Mouse (Mus musculus): ENCODE measurements around the gene Nkg7.

Gene Nkg7

DNA sequence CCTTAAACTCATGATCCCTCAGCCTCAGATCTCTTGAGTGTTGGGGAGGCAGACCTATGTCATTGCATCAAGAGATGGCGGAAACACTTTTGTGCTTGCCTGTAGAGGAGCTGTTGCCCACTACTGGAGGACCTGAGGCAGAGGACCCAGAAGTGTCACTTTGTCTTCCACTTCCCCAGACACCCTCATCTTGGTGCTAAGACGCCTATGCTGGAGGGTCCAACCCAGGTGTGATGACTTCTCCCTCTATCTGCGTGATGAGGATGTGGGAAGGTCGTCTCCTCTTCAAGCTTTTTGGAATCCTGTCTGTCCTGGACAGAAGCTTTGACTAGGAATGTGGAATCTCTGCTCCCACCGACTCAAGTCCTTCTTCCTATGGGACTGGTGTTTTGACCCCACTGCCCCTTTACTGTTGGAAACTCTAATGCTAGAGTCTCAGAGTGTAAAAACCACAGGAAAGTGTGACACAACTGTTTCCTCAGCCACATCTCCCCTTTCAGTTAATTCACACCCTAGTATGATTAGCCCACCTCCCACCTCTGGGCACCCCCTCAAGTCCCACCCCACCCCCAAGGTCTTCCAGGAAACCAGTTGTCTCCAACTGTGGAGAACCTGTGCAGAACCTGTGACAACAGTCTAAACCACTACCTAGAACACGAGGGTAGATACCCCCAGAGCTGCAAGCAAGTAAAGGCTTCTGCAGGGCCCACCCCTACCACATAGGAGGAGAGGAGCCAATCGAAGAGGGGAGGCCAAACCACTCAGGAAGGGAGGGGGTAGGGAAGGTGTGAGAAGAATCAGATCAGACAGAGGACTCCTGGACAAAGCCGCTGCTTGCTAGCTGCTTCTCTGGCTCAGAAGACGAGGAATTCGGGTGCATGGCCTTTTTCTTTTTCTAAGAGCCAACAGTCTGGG, at the start of gene Nkg7:
Nkg7 (plus strand) TSS at position 733 of the 915 bp plus-strand sequence.
- in situ Hi-C loops (cut with MboI, MseI): no loop called here

DNA sequence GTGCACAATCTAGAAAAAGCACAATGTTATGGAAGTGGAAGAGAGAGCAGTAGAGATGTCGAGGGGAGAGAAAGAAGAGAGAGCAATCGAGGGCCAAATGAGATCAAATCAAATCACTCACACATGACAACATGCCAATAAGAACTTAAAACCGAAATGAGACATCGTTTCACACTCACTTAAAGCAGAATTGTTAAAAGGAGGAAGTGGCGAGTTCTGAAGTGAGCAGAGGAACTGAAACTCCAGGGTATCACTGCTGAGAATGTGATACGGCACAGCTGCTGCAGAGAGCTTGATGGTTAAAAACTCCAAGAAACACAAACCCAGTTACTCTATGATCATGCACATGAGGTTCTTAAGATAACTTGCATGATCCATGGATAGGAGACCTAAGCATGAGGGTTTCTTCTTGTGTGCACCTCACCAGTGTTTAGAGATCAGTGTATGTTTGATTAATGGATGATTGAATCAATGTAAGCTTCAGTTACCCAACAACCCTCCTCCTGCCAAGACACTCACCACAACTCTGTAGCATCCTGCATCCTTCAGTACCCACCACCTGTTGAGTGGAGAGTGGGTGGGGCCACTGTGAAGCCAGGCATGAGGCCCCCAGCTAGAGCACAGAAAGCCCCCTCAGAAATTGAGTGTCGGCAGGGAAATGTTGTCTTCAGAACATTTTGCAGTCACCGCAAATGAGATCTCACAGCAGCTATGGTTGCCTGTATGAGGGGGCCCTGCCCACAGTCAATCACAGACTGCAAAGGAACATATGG, 44.3 kb upstream of the Nkg7 start:
- in situ Hi-C loops (cut with MboI, MseI): no loop called here

DNA sequence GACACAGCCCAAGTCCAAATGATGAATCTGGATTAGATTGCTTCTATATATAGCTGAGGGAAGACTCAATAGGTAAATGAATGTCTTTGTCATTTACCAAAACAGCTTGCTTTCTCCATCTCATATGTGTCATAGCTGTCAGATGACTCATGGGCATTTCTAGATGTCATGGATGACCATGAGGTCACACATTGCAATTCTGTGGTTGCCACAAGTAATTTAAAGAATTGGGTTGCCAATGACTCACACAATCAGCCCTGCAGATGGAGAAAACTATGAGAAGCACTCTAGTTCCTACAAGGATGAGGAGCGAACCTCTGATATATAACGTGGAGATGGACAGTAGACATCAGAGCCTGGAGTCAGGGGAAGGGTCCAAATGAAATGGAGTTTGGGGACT, 37.4 kb upstream of the Nkg7 start:
- in situ Hi-C loops (cut with MboI, MseI): no loop called here

DNA sequence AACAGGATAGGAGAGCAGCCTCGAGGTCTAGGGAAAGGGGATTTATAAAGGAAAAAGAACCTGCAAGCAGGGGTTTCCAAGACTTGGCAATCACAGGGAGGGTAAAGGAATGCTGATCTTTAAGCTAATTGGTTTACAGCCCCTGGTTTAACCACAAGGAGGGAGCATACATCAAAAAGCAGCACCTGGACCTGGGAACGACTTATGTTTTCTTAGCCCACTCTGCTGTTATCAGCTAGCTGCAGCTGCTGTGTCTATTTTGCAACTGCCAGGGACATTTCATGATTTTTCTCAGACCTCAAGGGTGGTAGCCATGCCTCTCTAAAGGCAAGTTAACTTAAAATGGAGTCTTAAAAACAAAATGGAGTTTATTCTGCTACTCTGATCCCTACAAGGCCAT, 34.2 kb upstream of the Nkg7 start:
- in situ Hi-C loops (cut with MboI, MseI): no loop called here

DNA sequence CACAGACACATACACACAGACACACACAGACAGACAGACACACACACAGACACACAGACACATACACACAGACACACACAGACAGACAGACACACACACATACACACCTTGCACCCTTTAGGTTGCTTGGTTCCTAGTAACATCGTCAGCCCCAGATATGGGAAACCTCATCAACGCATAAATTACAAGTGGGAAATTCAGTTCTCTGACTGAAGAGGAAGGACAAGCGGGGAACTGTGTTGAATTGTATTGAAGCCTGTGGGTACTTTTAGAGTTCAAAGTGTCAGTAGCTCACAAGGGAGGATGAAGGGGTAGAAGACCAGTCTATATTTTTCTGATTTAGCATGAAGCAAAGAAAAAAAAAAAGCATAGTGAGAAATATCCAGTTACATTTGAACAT, 29.3 kb upstream of the Nkg7 start:
- in situ Hi-C loops (cut with MboI, MseI): no loop called here

DNA sequence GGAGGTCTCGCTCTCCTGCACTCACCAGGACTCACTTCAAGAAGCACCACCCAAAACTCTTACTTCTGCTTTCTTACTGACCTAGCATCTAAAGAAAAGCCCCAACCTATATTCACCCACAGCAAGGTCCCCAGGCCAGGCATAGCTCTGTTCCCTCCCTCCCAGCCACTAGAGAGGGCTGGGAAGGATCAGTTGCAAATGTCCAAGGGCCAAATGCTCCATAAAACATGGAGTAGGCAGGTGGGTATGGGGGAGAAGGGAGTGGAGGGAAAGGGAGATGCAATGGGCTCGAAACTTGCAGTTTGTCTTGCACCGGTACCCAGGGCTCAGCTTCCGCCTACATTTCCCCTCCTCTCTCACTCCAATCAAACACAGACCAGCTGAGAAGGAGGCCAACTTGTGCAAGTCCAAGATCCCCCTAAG, 28.7 kb upstream of the Nkg7 start, which contains the start of gene Siglecg:
Siglecg (plus strand) TSS at position 74 of the 423 bp plus-strand sequence.
- in situ Hi-C loops (cut with MboI, MseI): no loop called here

DNA sequence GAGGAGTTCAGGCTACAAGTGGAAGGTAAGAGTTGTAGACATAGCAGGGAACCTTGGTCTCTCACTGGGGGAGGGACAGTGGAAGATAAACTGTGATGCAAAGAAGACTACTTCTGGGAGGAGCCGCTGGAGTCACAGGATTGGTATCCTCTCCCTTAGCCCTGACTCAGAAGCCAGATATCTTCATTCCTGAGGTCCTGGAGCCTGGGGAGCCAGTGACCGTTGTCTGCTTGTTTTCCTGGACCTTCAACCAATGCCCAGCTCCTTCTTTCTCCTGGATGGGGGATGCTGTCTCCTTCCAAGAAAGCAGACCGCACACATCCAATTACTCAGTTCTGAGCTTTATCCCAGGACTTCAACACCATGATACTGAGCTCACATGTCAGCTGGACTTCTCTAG, 27.8 kb upstream of the Nkg7 start:
- in situ Hi-C loops (cut with MboI, MseI): no loop called here

DNA sequence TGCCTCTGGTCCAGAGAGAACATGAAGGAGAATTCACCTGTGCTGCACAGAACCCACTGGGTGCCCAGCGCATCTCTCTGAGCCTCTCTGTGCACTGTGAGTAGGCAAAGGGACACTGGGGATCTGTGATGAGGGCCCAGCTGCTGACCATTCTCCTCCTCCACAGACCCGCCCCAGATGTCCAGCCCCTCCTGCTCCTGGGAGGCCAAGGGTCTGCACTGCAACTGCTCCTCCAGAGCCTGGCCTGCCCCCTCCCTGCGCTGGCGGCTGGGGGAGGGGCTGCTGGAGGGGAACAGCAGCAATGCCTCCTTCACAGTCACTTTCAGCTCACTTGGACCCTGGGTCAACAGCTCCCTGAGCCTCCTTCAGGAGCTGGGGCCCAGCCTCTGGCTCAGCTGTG, 25.1 kb upstream of the Nkg7 start:
- in situ Hi-C loops (cut with MboI, MseI): loop anchor here (5.0 kb wide), 1 partner anchor 1381 kb away; no protein-coding TSS in a partner anchor

DNA sequence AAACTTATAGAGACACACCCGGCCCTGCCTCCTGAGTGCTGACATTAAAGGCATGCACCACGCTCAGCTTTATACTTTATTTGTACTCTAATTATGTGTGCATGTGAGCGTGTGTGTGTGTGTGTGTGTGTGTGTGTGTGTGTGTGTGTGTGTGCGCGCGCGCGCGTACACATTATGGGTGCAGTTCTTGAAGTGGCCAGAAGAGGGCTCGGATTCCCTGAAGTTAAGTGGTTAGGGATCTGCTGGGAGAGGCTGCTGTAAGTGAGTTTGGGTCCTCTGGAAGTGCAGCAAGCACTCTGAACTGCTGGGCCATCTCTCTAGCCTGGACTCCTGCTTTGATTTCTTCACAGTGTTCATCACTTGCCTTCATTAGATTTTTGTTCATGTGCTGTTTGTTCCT, 19.6 kb upstream of the Nkg7 start:
- in situ Hi-C loops (cut with MboI, MseI): no loop called here

DNA sequence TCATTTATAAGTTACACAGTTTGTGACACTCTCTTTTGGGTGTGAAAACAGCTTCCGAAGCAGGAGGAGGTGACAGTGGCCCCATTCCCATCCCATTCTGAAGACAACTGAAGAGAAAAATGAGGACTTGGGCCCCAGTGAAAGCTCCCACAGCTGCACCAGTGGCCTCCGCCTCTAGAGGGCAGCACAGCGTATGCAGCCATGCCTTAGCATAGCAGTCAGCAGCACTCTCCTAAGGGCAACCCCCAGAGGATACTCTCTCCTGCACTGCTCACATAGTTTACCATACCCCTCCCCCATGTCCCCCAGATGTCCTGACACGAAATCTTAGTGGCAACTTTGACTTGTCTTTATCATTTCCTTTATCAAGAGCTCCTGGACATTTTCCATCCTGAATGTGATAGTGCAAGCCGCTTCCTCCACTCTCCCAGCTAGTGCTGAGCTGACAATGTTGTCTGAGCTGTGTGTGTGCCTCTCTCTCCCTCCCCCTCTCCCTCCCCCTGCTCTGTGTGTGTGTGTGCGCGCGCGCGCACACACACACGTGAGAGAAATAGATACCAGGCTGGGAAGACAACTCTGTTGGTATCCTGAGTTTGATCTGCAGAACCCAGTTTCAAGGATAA, 13.8 kb upstream of the Nkg7 start:
- in situ Hi-C loops (cut with MboI, MseI): no loop called here

DNA sequence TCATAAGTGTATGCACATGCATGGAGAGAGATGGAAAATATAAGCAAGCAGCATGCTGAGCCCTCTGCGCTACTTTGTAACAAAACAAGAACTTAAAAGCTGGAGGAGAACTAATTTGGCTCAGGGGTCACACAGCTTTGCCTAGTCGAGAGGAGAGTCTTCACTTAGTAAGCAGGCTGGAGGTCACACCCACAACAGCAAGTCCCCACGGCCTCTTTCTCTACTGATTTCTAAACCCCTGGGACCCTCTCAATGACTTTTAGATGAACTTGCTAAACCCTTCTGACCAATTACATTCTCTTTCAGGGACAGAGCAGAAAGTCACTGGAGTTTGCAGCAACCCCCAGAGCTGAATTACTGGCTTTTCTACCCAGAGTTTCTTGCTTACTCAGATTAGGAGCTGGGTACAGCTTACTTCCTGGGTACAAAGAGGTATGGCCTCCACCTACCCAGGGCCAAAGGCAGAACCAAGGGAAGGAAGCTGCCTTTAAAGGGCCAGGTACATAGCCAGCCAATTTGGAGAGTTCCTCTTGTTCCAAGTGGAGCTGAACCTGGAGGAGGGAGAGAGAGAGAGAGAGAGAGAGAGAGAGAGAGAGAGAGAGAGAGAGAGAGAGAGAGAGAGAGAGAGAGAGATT, 12.8 kb upstream of the Nkg7 start:
- in situ Hi-C loops (cut with MboI, MseI): no loop called here

DNA sequence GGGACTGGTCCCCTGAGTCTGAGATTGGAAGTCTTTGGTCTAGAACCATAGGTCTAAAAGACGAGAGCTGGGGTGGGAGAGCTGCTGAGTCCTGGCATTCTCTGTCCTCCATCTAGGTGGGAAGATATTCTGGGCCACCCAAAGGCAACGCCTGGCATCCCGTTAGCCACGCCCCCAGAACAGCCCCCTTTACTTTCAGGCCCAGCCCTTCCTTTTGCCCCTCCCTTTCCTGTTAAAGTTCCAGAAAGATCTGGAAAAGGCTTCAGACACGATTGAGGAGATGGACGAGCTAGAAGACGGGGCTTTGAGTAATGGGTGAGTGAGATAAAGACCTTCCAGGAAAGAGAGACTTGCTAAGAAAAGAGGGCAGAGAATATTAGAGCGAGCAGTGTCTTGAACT, 9.5 kb upstream of the Nkg7 start, which contains the start of gene Lim2:
Lim2 (plus strand) TSS at position 265 of the 400 bp plus-strand sequence.
- in situ Hi-C loops (cut with MboI, MseI): no loop called here

DNA sequence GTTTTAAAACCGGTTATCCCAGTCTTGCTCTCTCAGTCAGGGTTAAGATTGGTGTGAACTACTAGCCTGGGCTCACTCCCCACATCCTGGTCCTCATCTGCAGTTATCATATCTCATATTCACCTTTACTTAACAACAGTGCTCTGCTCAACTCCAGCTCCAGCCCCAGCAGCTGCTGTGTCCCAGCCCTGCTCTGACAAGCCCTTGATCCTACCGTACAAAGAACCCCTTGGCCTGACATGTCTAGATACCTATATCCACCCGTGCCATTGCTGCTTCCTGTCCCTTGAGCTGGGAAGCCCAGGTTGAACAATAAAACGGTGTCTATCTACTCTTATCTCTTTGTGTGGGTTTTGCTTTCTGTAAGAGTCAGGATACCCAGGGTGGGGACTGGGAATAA, 7.4 kb upstream of the Nkg7 start:
- in situ Hi-C loops (cut with MboI, MseI): no loop called here

DNA sequence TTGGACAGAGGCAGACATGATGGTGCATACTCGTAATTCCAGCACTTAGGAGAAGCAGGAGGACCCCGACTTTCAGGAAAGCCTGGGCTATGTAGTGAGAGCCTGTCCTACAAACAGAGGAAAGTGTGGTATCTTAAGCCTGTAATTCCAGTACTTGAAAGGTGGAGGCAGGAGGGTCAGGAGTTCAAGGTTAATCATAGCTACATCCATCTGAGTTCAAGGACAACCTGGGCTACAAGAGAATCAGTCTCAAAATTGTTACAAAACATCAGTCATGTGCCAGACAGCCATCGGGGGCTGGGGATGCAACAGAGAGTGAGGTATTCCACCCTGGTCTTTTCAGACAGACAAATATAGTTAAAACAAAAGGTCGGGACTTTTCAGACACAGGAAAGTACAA, 4.0 kb upstream of the Nkg7 start:
- in situ Hi-C loops (cut with MboI, MseI): no loop called here

DNA sequence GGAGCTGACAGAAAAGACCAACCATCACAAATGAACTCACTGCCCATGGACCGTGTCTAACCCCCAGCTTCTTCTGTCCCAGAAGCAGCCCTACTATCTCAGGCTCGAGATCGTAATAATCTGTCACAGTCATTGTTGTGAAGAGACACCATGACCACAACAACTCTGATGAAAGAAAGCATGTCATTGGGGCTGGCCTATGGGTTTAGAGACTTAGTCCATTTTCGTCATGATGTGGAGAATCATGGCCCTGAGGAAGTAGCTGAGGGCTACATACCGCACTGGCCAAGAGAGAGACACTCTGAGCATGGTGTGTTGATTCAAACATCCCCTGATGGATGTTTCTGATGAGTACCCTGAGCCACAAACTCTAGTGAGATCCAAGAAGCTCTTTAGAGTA, 2.2 kb upstream of the Nkg7 start:
- in situ Hi-C loops (cut with MboI, MseI): no loop called here

DNA sequence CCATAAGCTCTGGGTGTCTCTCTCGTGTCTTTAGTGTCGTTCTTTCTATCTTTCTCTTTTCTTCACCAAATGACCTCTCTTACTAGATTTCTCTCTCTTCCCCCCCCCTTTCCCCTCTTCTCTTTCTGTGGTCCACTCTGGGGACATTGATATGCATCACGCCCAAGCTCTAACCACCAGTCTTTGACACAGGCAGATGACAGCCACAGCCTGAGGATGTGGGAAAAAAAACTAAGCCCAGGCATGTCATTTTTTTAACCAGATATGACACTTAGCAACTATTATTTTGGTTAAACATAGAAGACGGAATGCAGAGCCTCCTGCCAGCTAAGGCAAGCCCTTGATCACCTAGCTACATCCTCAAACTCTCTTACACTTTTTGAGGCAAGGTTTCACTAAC, 1.7 kb downstream of the Nkg7 start:
- in situ Hi-C loops (cut with MboI, MseI): no loop called here

DNA sequence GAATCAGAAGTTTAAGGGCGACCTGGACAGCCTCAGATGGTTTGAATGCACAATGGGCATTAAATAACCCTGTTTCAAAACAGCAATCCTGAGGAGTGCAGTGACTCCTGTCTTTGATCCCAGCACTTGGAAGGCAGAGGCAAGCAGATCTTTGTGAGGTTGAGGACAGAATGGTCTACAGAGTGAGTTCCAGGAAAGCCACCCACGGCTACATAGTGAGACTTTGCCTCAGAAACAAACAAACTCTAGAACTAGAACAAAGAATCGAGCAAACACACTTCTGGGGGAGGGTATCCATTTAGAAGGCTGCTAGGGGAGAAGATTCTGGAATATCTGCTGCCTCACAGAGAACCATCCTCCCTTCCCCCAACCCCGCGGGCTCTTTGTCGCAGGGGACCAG, 3.6 kb downstream of the Nkg7 start, which contains the start of gene Cldnd2:
Cldnd2 (plus strand) TSS at position 301 of the 400 bp plus-strand sequence.
- in situ Hi-C loops (cut with MboI, MseI): no loop called here

DNA sequence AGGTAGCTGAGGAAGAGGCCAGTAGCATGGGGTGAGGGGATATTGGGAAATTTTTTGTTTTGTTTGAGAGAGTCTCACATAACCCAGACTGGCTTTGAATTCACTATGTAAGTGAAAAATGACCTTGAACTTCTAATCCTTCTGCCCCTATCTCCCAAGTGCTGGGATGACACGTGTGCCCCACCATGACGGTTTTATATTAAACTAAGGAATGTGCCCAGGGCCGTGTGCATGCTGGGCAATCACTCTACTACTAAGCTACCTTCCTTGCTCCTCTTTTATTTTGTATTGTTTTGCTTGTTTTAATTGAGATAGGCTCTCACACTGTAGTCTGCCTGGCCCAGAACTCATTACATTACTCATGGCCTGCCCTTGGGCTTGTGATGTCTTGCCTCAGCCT, 4.2 kb downstream of the Nkg7 start:
- in situ Hi-C loops (cut with MboI, MseI): no loop called here

DNA sequence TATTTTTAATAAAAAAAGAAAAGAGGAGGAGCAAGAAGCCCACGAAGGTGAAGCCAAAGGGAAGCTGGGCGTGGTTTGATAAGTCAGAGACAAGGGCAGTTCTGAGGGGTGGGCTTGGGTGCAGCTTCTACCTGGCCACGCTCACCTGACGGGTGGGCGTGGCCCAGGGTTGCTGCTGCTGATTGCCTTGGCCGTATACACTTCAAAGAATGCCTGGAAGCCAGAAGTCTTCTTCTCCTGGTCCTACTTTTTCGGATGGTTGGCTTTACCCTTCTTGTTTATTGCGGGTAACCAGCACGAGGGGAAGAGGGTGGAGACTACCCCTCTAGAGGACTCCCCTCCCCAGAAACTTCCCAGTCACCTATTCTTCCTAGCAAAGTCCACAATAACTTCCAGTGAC, 5.8 kb downstream of the Nkg7 start:
- in situ Hi-C loops (cut with MboI, MseI): no loop called here

DNA sequence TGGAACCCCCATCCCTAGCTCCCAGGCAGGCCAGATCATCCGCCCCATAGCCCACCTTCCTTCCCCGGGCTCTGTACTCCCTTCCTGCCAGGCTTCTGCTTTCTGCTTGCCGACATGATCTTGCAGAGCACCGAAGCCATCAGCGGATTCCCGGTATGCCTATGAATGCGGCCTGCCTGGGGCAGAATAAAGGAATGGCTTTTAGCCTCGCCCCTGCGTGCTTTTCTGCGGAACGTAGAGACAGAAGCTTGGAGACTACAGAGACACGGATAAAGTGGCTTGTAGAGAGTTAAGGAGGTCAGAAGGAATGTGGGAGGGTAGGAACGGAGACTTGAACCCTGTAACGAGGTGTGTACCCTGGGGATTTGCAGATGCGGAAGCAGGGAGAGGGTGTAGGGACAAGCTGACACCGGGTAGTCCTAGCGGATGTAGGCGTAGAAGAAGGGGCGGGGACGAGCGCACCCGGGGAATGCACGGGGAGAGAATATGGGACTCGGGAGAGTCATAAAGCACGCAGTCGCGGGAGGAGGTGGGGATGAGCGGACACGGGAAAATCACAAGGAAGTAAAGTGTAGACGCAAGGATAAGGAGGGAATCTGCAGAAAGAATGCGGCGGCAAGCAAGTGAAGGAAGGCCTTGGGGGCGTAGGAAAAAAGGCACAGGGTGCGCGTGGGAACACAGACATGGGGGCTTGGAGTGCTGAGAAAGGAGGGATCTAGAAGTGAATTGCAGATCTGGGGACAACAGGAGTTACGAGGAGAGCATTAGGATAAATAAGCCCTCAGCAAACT, 6.4 kb downstream of the Nkg7 start:
- in situ Hi-C loops (cut with MboI, MseI): no loop called here

DNA sequence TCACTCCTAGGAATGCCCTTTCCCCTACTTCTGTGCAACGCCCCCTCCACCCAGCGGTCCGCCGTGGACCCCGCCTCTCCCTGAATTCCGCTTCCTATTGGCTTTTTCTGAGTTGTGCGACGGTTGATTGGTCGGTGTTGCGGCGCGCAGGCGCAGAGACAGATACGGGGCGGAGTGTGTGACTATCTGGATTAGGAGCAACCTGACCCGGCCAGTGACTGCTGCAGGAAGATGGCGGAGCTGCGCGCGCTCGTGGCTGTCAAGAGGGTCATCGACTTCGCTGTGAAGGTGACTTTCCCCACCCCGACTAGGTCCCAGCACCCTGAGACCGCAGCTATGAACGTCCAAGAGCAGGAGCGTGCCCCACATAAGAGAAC, 7.0 kb downstream of the Nkg7 start, which contains the start of the genes Etfb and Gm45233:
Etfb (plus strand) TSS at position 167 of the 377 bp plus-strand sequence.
Gm45233 (plus strand) TSS at position 212 of the 377 bp plus-strand sequence.
- in situ Hi-C loops (cut with MboI, MseI): no loop called here

Measured in T-helper 2 cell (primary cell).